Mouse (Mus musculus): Measurements from ENCODE around the gene Rhog.

- TF ChIP-seq CTCF (IDR thresholded peaks at IDR 0.05; ENCODE audit: control insufficient read depth, insufficient read depth, low read length) (no peak), POLR2A (IDR thresholded peaks at IDR 0.05; ENCODE audit: borderline replicate concordance, control insufficient read depth, low read depth, low read length) (no peak)
Measured at GRCm38 (mm10) chr7:102268395-102268748, 12.5 kb upstream of the Rhog start.
